Mouse (Mus musculus): ENCODE results near the gene Gm7849. TPM values are rescaled to one million over a fixed set of nuclear protein-coding genes. Genes with fewer than 3 reads are reported as not detected.
"Not testable (repeated sequence)": the region's sequence is repeated elsewhere in the genome, so short reads cannot be mapped to it uniquely, and the experiment has no call there.

The Gm7849 gene
- not detected in 2 replicates for polyA plus RNA-seq (2012)

DNA sequence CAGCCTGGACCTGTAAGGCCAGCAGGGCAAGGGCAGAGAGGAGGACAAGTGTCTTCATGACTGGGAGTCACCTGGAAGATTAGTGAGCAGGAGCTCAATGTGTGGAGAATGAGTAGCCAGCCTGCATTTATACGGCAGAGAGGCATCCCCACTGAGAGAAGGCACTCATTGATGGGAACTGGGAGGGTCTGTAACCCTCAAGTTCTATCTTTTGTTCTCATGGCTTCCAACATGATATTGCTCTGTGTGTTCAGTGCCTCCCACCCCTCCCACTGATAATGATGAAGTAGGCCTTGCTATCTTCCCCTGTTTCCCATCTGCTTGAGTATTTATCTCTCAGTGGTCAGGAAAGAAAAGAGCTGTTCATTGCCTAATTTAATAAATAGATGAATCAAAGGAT, at the start of gene Gm7849:
Gene Gm7849 (minus strand): TSS at position 101 of the 400 bp plus-strand sequence.
- TF ChIP-seq GATA1 (IDR thresholded peaks at IDR 0.05; ENCODE audit: low read length) = not testable (repeated sequence)

- TF ChIP-seq GATA1 (IDR thresholded peaks at IDR 0.05; ENCODE audit: low read length) = not testable (repeated sequence)
These were observed 29.2 kb downstream of the Gm7849 start, which contains the start of gene Defa36 for GRCm38 (mm10) chr8:21427111-21427510. Gene Defa36, plus strand, starts transcription at chr8:21427411.

Other genes starting within 250 kb of the Gm7849 start
- gene Gm15292, start 206.8 kb downstream of the Gm7849 start, polyA plus RNA-seq (2012) = not detected in 2 replicates
- gene Defa27, start 141.0 kb downstream of the Gm7849 start, polyA plus RNA-seq (2012) = not detected in 2 replicates
- gene Defa29, start 129.5 kb downstream of the Gm7849 start, polyA plus RNA-seq (2012) = not detected in 2 replicates
- gene Defa2, start 78.0 kb downstream of the Gm7849 start, polyA plus RNA-seq (2012) = not detected in 2 replicates
- not detected in 2 replicates for gene Defa33, start 64.7 kb downstream of the Gm7849 start, polyA plus RNA-seq (2012)
- gene Defa36, start 29.1 kb downstream of the Gm7849 start, polyA plus RNA-seq (2012) = not detected in 2 replicates
- gene Defa20, start 52.7 kb upstream of the Gm7849 start, polyA plus RNA-seq (2012) = not detected in 2 replicates
- not detected in 2 replicates for gene Defa32, start 72.5 kb upstream of the Gm7849 start, polyA plus RNA-seq (2012)
- gene Defa37, start 108.8 kb upstream of the Gm7849 start, polyA plus RNA-seq (2012) = not detected in 2 replicates
- not detected in 2 replicates for gene Defa28, start 126.4 kb upstream of the Gm7849 start, polyA plus RNA-seq (2012)
- not detected in 2 replicates for gene Gm7861, start 137.9 kb upstream of the Gm7849 start, polyA plus RNA-seq (2012)
- not detected in 2 replicates for gene Defa26, start 161.6 kb upstream of the Gm7849 start, polyA plus RNA-seq (2012)
- not detected in 2 replicates for gene Defa17, start 199.2 kb upstream of the Gm7849 start, polyA plus RNA-seq (2012)
- not detected in 2 replicates for gene Defa34, start 209.2 kb upstream of the Gm7849 start, polyA plus RNA-seq (2012)
- gene AY761184, start 247.1 kb upstream of the Gm7849 start, polyA plus RNA-seq (2012) = not detected in 2 replicates